Mouse (Mus musculus) G1E (cell line): ENCODE measurements around the gene Ctla4.

ENCODE experiments used
- CTCF ChIP-seq: IDR thresholded peaks from 2 replicates; pipeline ENCODE4 v1.5.1; 2012; ENCODE audit warnings: low read depth, low read length, inconsistent platforms, mixed read lengths
- GATA1 ChIP-seq: IDR thresholded peaks from 2 replicates; pipeline ENCODE4 v1.6.1; 2012; ENCODE audit warnings: borderline replicate concordance, low read length, inconsistent platforms, mixed read lengths

GRCm38 (mm10) chr1:60862951-60863461, 23.8 kb upstream of the Ctla4 start:
- TF ChIP-seq CTCF (no peak), GATA1 (no peak)
